Comparison of ENCODE assay signal across 9 mouse cellular contexts in genomic region chr11:95778831-95779251, GRCm38 (mm10). TPM values are rescaled to one million over a fixed set of nuclear protein-coding genes. Genes with fewer than 3 reads are reported as not detected.
DNase-seq lines count a peak whose midpoint lies in the region; ATAC-seq and TF ChIP-seq lines count a peak whose summit lies in the region.
"Had no signal": no experiment of that assay in that cellular context is flagged by ENCODE, and none has a peak within 500 bp of the region (broad histone marks: within the 10 kb centered on the region; RNA-seq: fewer than 3 reads in every experiment).

No protein-coding gene starts in this region.

- TF ChIP-seq POLR2A in liver, adult 2 months (IDR thresholded peaks at IDR 0.05; ENCODE audit: extremely low read depth, insufficient read depth, low read length) = no peak

- H3K4me2 ChIP-seq in liver, embryonic 11.5 days = no peak overlapping the region; the same call in 1 of the 2 replicates
- H3K4me2 ChIP-seq: embryonic facial prominence, embryonic 13.5 days had no signal

- H3K36me3 ChIP-seq in liver, embryonic 11.5 days (ENCODE audit: control insufficient read depth, insufficient read depth, low read length) = no peaks in the 10 kb centered on the region
- no peaks in the 10 kb centered on the region for H3K36me3 ChIP-seq in liver, adult 2 months (ENCODE audit: control insufficient read depth, insufficient read depth, low read length)

- H3K9ac ChIP-seq in liver, embryonic 11.5 days (ENCODE audit: low read depth, low read length) = no peak overlapping the region; the same call in 1 of the 2 replicates
- H3K9ac ChIP-seq in liver, adult 2 months (ENCODE audit: low read depth, low read length) = no peak overlapping the region
- H3K9ac ChIP-seq: embryonic facial prominence, embryonic 13.5 days had no signal

- TF ChIP-seq CTCF in liver, adult 2 months (IDR thresholded peaks at IDR 0.05; ENCODE audit: low read depth, low read length) = peak; percentile 26; the same call in 1 of the 2 replicates

- peak; percentile 85 for DNase-seq in liver
- DNase-seq in liver, embryonic 11.5 days (ENCODE audit: low spot score) = no peak
- DNase-seq in adrenal gland, adult 2 months = peak; percentile 82
- DNase-seq in liver, adult 2 months (ENCODE audit: extremely low read depth, low read depth, low spot score) = peak; percentile 94
- peak; percentile 20 for DNase-seq in retina, embryonic 14.5 days (ENCODE audit: low spot score)
- no peak for DNase-seq in left cerebral cortex, adult 8-10 months (ENCODE audit: low spot score in 2 of 2)
- DNase-seq in layer of hippocampus, adult 8-10 months (ENCODE audit: low spot score in 2 of 2) = no peak

- no peaks in the 10 kb centered on the region for H3K79me2 ChIP-seq in liver, adult 2 months (ENCODE audit: control insufficient read depth, insufficient read depth, low read length)

- no peak overlapping the region for H3K4me3 ChIP-seq in liver, embryonic 11.5 days (ENCODE audit: low read depth, low read length)
- H3K4me3 ChIP-seq in liver, adult 2 months (ENCODE audit: insufficient read depth, low read depth, low read length) = no peak overlapping the region
- H3K4me3 ChIP-seq: embryonic facial prominence, embryonic 13.5 days had no signal

- WGBS in liver, embryonic 11.5 days = 78% methylated on average over 4 of the region's 4 CpGs
- WGBS in liver, adult 2 months = 15% methylated on average over 4 of the region's 4 CpGs

- H3K27ac ChIP-seq in liver, embryonic 11.5 days (ENCODE audit: low read depth, low read length) = no peak overlapping the region
- H3K27ac ChIP-seq in liver, adult 2 months (replicated peaks; ENCODE audit: insufficient read depth, low read depth, low read length) = no peak overlapping the region

- peaks cover 20% of the 10 kb centered on the region for H3K4me1 ChIP-seq in liver, embryonic 11.5 days (replicated peaks; ENCODE audit: control insufficient read depth, insufficient read depth, low read length)
- H3K4me1 ChIP-seq in liver, adult 2 months (ENCODE audit: control insufficient read depth, insufficient read depth, low read length) = peaks cover 14% of the 10 kb centered on the region

- H3K9me3 ChIP-seq in liver, embryonic 11.5 days (ENCODE audit: control insufficient read depth, low read length) = no peaks in the 10 kb centered on the region
- H3K9me3 ChIP-seq: embryonic facial prominence, embryonic 13.5 days had no signal

- H3K27me3 ChIP-seq in liver, embryonic 11.5 days (replicated peaks; ENCODE audit: control insufficient read depth, insufficient read depth, low read length) = no peaks in the 10 kb centered on the region
- no peaks in the 10 kb centered on the region for H3K27me3 ChIP-seq in liver, adult 2 months (ENCODE audit: control insufficient read depth, insufficient read depth, low read length)
- H3K27me3 ChIP-seq: embryonic facial prominence, embryonic 13.5 days had no signal

- ATAC-seq in liver, embryonic 11.5 days (replicated peaks; ENCODE audit: low FRiP score) = no peak

RNA-seq across cellular contexts. Expression of gene Phospho1, which starts 45.5 kb away (rescaled TPM):
- polyA plus RNA-seq in liver, embryonic 11.5 days (2014; fragmentation: Nextera tagmentation; extraction: Ambion mirVana) = 0.48 and 0.74 TPM in 2 replicates
- total RNA-seq in adrenal gland, adult 2 months (2021) = 100 to 1,000 TPM; 179 to 254 TPM
- 431 and 453 TPM in 2 replicates for polyA plus RNA-seq in adrenal gland, adult 2 months (2012; rRNA removed)
- total RNA-seq in liver, adult 2 months (2014; rRNA removed) = 1.6 TPM in 2 replicates
- 31.8 and 32.8 TPM in 2 replicates for polyA plus RNA-seq in liver, adult 2 months (2012; rRNA removed)
- 10 to 100 TPM; 60.8 to 75.0 (median 67.2) TPM for total RNA-seq in left cerebral cortex, adult 8-10 months (2022)
- total RNA-seq in layer of hippocampus, adult 8-10 months (2022) = 10 to 100 TPM; 44.2 to 51.8 (median 50.0) TPM
- polyA plus RNA-seq: stomach, embryonic 14.5 days had no signal

RNA-seq across cellular contexts. Expression of gene B130006D01Rik, which starts 55.5 kb away (rescaled TPM):
- 1.5 and 1.6 TPM in 2 replicates for polyA plus RNA-seq in liver, embryonic 11.5 days (2014; fragmentation: Nextera tagmentation; extraction: Ambion mirVana)
- under 1 TPM; 0.58 to 0.76 TPM for total RNA-seq in adrenal gland, adult 2 months (2021)
- 0.07 TPM in 1 of 2 replicates, not detected in the other for polyA plus RNA-seq in adrenal gland, adult 2 months (2012; rRNA removed)
- 1.0 and 1.9 TPM in 2 replicates for total RNA-seq in liver, adult 2 months (2014; rRNA removed)
- polyA plus RNA-seq in liver, adult 2 months (2012; rRNA removed) = 0.02 and 0.10 TPM in 2 replicates
- 1 to 10 TPM; 1.2 to 1.4 (median 1.3) TPM for total RNA-seq in left cerebral cortex, adult 8-10 months (2022)
- 1 to 10 TPM; 1.9 to 2.4 (median 1.9) TPM for total RNA-seq in layer of hippocampus, adult 8-10 months (2022)

RNA-seq across cellular contexts. Expression of gene Gngt2, which starts 58.2 kb away (rescaled TPM):
- polyA plus RNA-seq in liver, embryonic 11.5 days (2014; fragmentation: Nextera tagmentation; extraction: Ambion mirVana) = 19.5 and 22.3 TPM in 2 replicates
- 10 to 100 TPM; 21.4 to 30.4 TPM for total RNA-seq in adrenal gland, adult 2 months (2021)
- 1.3 and 1.4 TPM in 2 replicates for polyA plus RNA-seq in adrenal gland, adult 2 months (2012; rRNA removed)
- 11.5 and 13.7 TPM in 2 replicates for total RNA-seq in liver, adult 2 months (2014; rRNA removed)
- polyA plus RNA-seq in liver, adult 2 months (2012; rRNA removed) = 3.9 and 5.1 TPM in 2 replicates
- 10 to 100 TPM in 1 of 4 experiments, 1 to 10 TPM in 3; 2.3 to 14.5 (median 5.2) TPM for total RNA-seq in left cerebral cortex, adult 8-10 months (2022)
- total RNA-seq in layer of hippocampus, adult 8-10 months (2022) = 10 to 100 TPM in 2 of 4 experiments, 1 to 10 TPM in 2; 1.4 to 20.3 (median 11.8) TPM

Comparison
In these comparisons a context has a peak if more than half of its experiments do, and no peak if none do; other contexts are left out.
1. DNase-seq: peak in liver (single experiment), adrenal gland, adult 2 months (single experiment), liver, adult 2 months (single experiment) and retina, embryonic 14.5 days (single experiment); none in liver, embryonic 11.5 days (single experiment), left cerebral cortex, adult 8-10 months (0 of 2) and layer of hippocampus, adult 8-10 months (0 of 2).
2. RNA of gene Phospho1, which starts 45.5 kb away (total RNA-seq): 179 to 254 TPM in adrenal gland, adult 2 months, 60.8 to 75.0 TPM in left cerebral cortex, adult 8-10 months and 44.2 to 51.8 TPM in layer of hippocampus, adult 8-10 months; 1.6 TPM in liver, adult 2 months; every median in the first group is over 10 times any median in the second.